Mouse (Mus musculus): ENCODE data around the gene Pwp2. TPM values are rescaled to one million over a fixed set of nuclear protein-coding genes. Genes with fewer than 3 reads are reported as not detected.

Pwp2 gene
- total and polyA plus RNA-seq, 2 experiments from 2014 or later, result 6.9 to 11.5 TPM

DNA sequence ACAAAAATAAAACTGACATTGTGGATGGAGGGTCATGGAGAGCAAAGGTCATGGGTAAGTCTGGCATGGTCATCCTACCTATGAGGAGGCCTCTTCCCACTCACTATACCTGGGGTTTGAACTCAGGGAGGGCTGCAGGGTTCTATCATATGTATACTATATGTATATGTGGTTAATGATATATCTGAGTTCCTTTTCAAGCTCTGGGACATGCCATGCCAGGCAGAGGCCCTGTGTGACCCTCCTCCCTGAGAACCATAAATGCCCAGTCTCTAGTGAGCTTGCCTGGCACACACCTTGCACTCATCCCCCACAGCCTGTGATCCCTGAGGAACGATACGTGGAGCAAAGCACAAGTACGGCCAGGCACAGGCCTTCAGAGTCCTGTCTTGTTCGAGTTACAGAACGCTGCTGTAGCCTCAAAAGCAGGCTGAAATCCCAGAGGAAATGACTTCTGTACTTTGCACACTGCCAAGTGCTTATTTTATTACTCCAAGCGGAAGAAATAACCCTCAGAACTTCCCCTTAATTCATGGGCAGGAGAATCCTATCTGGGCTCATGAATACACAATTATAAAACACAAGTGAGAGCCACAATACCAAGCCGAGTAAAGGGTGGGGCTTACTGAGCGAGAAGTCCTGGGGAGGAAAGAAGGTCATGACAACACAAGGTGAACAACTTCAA, 43.1 kb upstream of the Pwp2 start:
- Histone ChIP-seq H3K27ac (ENCODE audit: low read depth) (no peak overlapping the region), H3K9ac (replicated peaks; ENCODE audit: low read depth, low read length) (no peak overlapping the region)
- DNase-seq (ENCODE audit: low spot score), result no peak

DNA sequence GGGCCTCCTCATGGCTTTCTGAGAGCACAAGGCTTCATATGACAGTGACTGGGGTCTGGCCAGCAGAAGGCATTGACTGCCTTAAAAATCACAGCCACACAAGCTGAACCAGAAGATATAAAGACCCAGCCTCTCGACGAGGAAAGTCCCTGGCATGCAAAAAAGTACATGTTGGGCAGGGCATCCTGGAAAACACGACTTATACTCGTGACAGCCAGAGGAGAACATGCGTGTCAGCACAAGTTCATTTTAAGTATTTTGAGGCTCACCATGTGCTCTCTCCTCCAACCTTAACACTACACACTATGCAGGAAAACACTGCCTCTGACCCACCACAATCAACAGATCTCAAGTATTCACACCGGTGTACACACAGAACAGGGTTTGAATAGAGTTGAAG, 39.2 kb upstream of the Pwp2 start:
- ATAC-seq (ENCODE audit: insufficient read depth, low read depth), result no peak
- Histone ChIP-seq H3K9me3 (replicated peaks; ENCODE audit: control insufficient read depth, low read length) (no peaks in the 10 kb centered on the region), H3K27ac (ENCODE audit: low read depth) (no peak overlapping the region), H3K36me3 (replicated peaks; ENCODE audit: control insufficient read depth, insufficient read depth, low read length) (peaks cover 36% of the 10 kb centered on the region), H3K27me3 (ENCODE audit: control insufficient read depth, insufficient read depth, low read length) (no peaks in the 10 kb centered on the region), H3K4me2 (ENCODE audit: low read depth, low read length) (no peak overlapping the region), H3K9ac (replicated peaks; ENCODE audit: low read depth, low read length) (no peak overlapping the region), H3K4me1 (ENCODE audit: control insufficient read depth, insufficient read depth) (no peaks in the 10 kb centered on the region), H3K4me3 (ENCODE audit: low read depth, low read length) (no peak overlapping the region)
- no peak for TF ChIP-seq CTCF (IDR thresholded peaks at IDR 0.05; ENCODE audit: low read depth)
- no peak for TF ChIP-seq EP300 (IDR thresholded peaks at IDR 0.05; ENCODE audit: low read depth)
- no peak for DNase-seq (ENCODE audit: low spot score)
- WGBS, result 84% methylated on average over 6 of the region's 6 CpGs

More for the DNA sequence above, 43.1 kb upstream of the Pwp2 start:
- no peak overlapping the region for H3K4me3 ChIP-seq (ENCODE audit: low read depth, low read length)
- no peak for ATAC-seq (ENCODE audit: insufficient read depth, low read depth)
- H3K36me3 ChIP-seq (replicated peaks; ENCODE audit: control insufficient read depth, insufficient read depth, low read length), result peaks cover 25% of the 10 kb centered on the region
- no peak overlapping the region for H3K4me2 ChIP-seq (ENCODE audit: low read depth, low read length)
- H3K9me3 ChIP-seq (replicated peaks; ENCODE audit: control insufficient read depth, low read length), result no peaks in the 10 kb centered on the region
- 70% methylated on average over 8 of the region's 8 CpGs for WGBS
- H3K27me3 ChIP-seq (ENCODE audit: control insufficient read depth, insufficient read depth, low read length), result no peaks in the 10 kb centered on the region
- TF ChIP-seq CTCF (IDR thresholded peaks at IDR 0.05; ENCODE audit: low read depth) (no peak), EP300 (IDR thresholded peaks at IDR 0.05; ENCODE audit: low read depth) (no peak)
- H3K4me1 ChIP-seq (ENCODE audit: control insufficient read depth, insufficient read depth), result no peaks in the 10 kb centered on the region

DNA sequence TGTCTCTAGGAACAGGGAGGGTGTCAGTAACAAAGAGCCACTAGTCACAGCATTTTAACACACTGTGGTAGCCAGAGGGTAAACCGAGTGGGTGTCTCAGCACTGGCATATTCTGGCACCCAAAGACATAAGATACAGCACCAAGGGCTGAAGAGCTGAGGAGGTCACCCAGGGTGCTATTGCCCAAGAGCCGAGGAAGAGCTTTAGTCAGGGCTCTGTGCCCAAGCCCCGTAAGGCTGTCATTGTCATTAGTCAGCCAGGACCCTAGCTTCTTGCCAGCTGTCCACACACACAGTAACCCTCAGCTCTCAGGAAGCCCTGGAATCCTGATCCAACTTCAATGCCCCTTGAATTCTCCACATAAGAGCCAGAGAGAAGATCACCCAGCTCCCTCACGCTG, 38.0 kb upstream of the Pwp2 start:
- Histone ChIP-seq H3K9ac (replicated peaks; ENCODE audit: low read depth, low read length) (no peak overlapping the region), H3K4me3 (ENCODE audit: low read depth, low read length) (no peak overlapping the region), H3K36me3 (replicated peaks; ENCODE audit: control insufficient read depth, insufficient read depth, low read length) (peaks cover 45% of the 10 kb centered on the region), H3K27ac (ENCODE audit: low read depth) (no peak overlapping the region), H3K27me3 (ENCODE audit: control insufficient read depth, insufficient read depth, low read length) (no peaks in the 10 kb centered on the region), H3K4me1 (ENCODE audit: control insufficient read depth, insufficient read depth) (no peaks in the 10 kb centered on the region), H3K4me2 (ENCODE audit: low read depth, low read length) (no peak overlapping the region), H3K9me3 (replicated peaks; ENCODE audit: control insufficient read depth, low read length) (no peaks in the 10 kb centered on the region)
- DNase-seq (ENCODE audit: low spot score) (no peak), ATAC-seq (ENCODE audit: insufficient read depth, low read depth) (peak; percentile 6; the same call in 1 of the 2 replicates)
- 47% methylated on average over 4 of the region's 4 CpGs for WGBS
- TF ChIP-seq EP300 (IDR thresholded peaks at IDR 0.05; ENCODE audit: low read depth), result no peak

DNA sequence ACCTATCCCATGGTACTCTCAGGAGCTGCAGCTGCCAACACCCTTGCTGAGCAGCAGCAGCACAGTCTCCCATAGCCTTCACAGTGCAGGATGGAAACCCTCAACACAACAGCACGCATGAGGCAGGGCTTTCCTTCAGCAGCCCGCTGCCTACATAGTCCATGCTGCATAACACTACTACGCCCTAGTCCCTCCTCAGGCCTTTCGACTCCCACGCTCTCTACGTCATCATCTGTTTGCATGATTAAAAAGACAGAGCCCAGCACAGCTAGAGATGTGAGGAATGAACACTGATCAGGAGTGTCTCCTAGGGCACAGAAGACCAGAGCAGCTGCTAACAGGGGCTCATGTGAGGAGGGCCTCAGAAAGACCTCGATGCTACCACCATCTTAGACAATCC, 36.4 kb upstream of the Pwp2 start:
- Histone ChIP-seq H3K4me2 (ENCODE audit: low read depth, low read length) (no peak overlapping the region), H3K4me1 (ENCODE audit: control insufficient read depth, insufficient read depth) (no peaks in the 10 kb centered on the region), H3K27me3 (ENCODE audit: control insufficient read depth, insufficient read depth, low read length) (no peaks in the 10 kb centered on the region), H3K9ac (replicated peaks; ENCODE audit: low read depth, low read length) (no peak overlapping the region), H3K27ac (ENCODE audit: low read depth) (no peak overlapping the region), H3K4me3 (ENCODE audit: low read depth, low read length) (no peak overlapping the region), H3K9me3 (replicated peaks; ENCODE audit: control insufficient read depth, low read length) (no peaks in the 10 kb centered on the region), H3K36me3 (replicated peaks; ENCODE audit: control insufficient read depth, insufficient read depth, low read length) (peaks cover 53% of the 10 kb centered on the region)
- DNase-seq (ENCODE audit: low spot score), result no peak
- ATAC-seq (ENCODE audit: insufficient read depth, low read depth), result no peak
- no peak for TF ChIP-seq CTCF (IDR thresholded peaks at IDR 0.05; ENCODE audit: low read depth)
- TF ChIP-seq EP300 (IDR thresholded peaks at IDR 0.05; ENCODE audit: low read depth), result no peak
- 77% methylated on average over 7 of the region's 7 CpGs for WGBS

DNA sequence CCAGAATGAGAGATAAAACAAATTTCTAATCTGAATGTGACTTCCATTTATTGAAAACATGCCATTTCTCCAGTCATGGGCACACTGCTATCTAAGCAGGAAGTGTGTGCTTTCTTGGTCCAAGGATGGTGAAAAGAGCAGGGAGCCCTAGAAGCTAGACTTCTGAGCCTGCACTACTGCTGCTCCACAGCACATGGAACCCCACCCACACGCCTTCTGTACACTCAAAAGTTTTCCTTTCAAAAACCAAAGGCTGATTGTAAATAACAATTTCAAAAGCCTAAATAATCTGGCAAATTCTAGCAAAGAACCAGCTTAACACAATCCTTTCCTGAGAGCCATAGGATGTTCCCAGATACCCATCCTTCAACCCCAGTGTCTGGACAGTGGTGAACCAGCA, 34.6 kb upstream of the Pwp2 start:
- TF ChIP-seq CTCF (IDR thresholded peaks at IDR 0.05; ENCODE audit: low read depth), result no peak
- TF ChIP-seq EP300 (IDR thresholded peaks at IDR 0.05; ENCODE audit: low read depth), result no peak
- Histone ChIP-seq H3K4me1 (ENCODE audit: control insufficient read depth, insufficient read depth) (no peaks in the 10 kb centered on the region), H3K27ac (ENCODE audit: low read depth) (no peak overlapping the region), H3K36me3 (replicated peaks; ENCODE audit: control insufficient read depth, insufficient read depth, low read length) (peaks cover 65% of the 10 kb centered on the region), H3K9me3 (replicated peaks; ENCODE audit: control insufficient read depth, low read length) (no peaks in the 10 kb centered on the region), H3K4me2 (ENCODE audit: low read depth, low read length) (no peak overlapping the region), H3K4me3 (ENCODE audit: low read depth, low read length) (no peak overlapping the region), H3K27me3 (ENCODE audit: control insufficient read depth, insufficient read depth, low read length) (no peaks in the 10 kb centered on the region), H3K9ac (replicated peaks; ENCODE audit: low read depth, low read length) (no peak overlapping the region)
- DNase-seq (ENCODE audit: low spot score) (no peak), ATAC-seq (ENCODE audit: insufficient read depth, low read depth) (no peak)
- 93% methylated on average over 1 of the region's 1 CpGs for WGBS

DNA sequence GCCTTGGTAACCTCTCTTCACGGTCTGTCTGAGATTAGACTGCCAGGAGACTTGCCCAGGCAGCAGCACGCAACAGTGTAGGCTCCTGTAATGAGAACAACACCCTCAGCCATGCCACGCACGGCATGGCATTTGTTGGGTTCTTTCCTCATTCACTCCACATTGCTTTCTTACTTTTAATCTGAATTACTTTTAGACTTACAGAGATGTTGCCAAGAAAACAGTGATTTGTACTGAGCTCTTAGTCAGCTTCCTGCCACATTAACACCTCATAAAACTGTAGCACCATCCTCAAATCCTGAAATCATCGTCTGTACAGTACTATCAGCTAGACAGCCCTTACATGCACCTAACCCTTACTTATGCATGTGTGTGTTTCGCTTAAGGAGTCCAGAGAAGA, 33.6 kb upstream of the Pwp2 start:
- TF ChIP-seq EP300 (IDR thresholded peaks at IDR 0.05; ENCODE audit: low read depth) (no peak), CTCF (IDR thresholded peaks at IDR 0.05; ENCODE audit: low read depth) (no peak)
- Histone ChIP-seq H3K27ac (ENCODE audit: low read depth) (no peak overlapping the region), H3K4me3 (ENCODE audit: low read depth, low read length) (no peak overlapping the region), H3K27me3 (ENCODE audit: control insufficient read depth, insufficient read depth, low read length) (no peaks in the 10 kb centered on the region), H3K9me3 (replicated peaks; ENCODE audit: control insufficient read depth, low read length) (no peaks in the 10 kb centered on the region), H3K36me3 (replicated peaks; ENCODE audit: control insufficient read depth, insufficient read depth, low read length) (peaks cover 75% of the 10 kb centered on the region), H3K9ac (replicated peaks; ENCODE audit: low read depth, low read length) (no peak overlapping the region), H3K4me2 (ENCODE audit: low read depth, low read length) (no peak overlapping the region), H3K4me1 (ENCODE audit: control insufficient read depth, insufficient read depth) (no peaks in the 10 kb centered on the region)
- 81% methylated on average over 6 of the region's 6 CpGs for WGBS
- DNase-seq (ENCODE audit: low spot score) (no peak), ATAC-seq (ENCODE audit: insufficient read depth, low read depth) (no peak)

Measured in heart, postnatal 0 days (tissue).